Mouse (Mus musculus) megakaryocyte, embryonic 14.5 days (primary cell): ENCODE results near the gene Rras. TPM values are rescaled to one million over a fixed set of nuclear protein-coding genes. Genes with fewer than 3 reads are reported as not detected.

ENCODE experiments used
- H3K27me3 ChIP-seq: replicated peaks from 2 replicates; pipeline ENCODE3; 2012; ENCODE audit warnings: inconsistent platforms
- H3K36me3 ChIP-seq: replicated peaks from 2 replicates; pipeline ENCODE3; 2012; ENCODE audit warnings: low read length, inconsistent platforms, mixed read lengths
- H3K4me1 ChIP-seq: 2 replicates; pipeline ENCODE4 v1.6.1; 2012; ENCODE audit warnings: inconsistent platforms
- H3K4me3 ChIP-seq: replicated peaks from 2 replicates; pipeline ENCODE3; 2012; ENCODE audit warnings: moderate library complexity, mild to moderate bottlenecking, inconsistent platforms
- H3K9me3 ChIP-seq: 2 replicates; pipeline ENCODE4 v1.6.1; 2012; ENCODE audit warnings: inconsistent platforms
- FLI1 ChIP-seq: IDR thresholded peaks from 2 replicates; pipeline ENCODE4 v1.6.1; 2012; ENCODE audit warnings: low read length, inconsistent platforms, mixed read lengths
- GATA1 ChIP-seq: IDR thresholded peaks from 3 replicates; pipeline ENCODE4 v1.6.1; 2012; ENCODE audit warnings: mixed read lengths, low read length, inconsistent platforms, borderline replicate concordance
- polyA plus RNA-seq: library from polyadenylated mRNA; stranded (reverse); fragments of >175 nt; gene quantifications from 2 replicates; pipeline ENCODE4 v1.2.3, GENCODE M21; 2012; ENCODE audit warnings: low replicate concordance; ENCODE audit not compliant: insufficient read depth

The Rras gene
- 26.5 and 83.1 TPM in 2 replicates for polyA plus RNA-seq

- Histone ChIP-seq H3K4me3 (peak within 1 kb of the TSS; percentile 97), H3K27me3 (no peaks in the 10 kb centered on the region), H3K9me3 (no peaks in the 10 kb centered on the region), H3K4me1 (peaks cover 56% of the 10 kb centered on the region), H3K36me3 (peaks cover 44% of the 10 kb centered on the region)
- no peak for TF ChIP-seq FLI1
- peak; percentile 42; the same call in 1 of the 3 replicates for TF ChIP-seq GATA1
These were observed at the start of gene Rras for GRCm38 (mm10) chr7:45017242-45018061. Rras (plus strand) TSS chr7:45017961.

GRCm38 (mm10) chr7:44970231-44970691 lies 47.5 kb upstream of the Rras start:
- Histone ChIP-seq H3K27me3 (peaks cover 46% of the 10 kb centered on the region), H3K4me1 (peaks cover 48% of the 10 kb centered on the region), H3K36me3 (peaks cover 4% of the 10 kb centered on the region), H3K4me3 (peak overlapping the region; percentile 93), H3K9me3 (no peaks in the 10 kb centered on the region)
- no peak for TF ChIP-seq FLI1
- TF ChIP-seq GATA1, result no peak

- Histone ChIP-seq H3K9me3 (no peaks in the 10 kb centered on the region), H3K4me1 (peaks cover 48% of the 10 kb centered on the region), H3K4me3 (peak overlapping the region; percentile 93), H3K27me3 (peaks cover 40% of the 10 kb centered on the region), H3K36me3 (peaks cover 11% of the 10 kb centered on the region)
- TF ChIP-seq FLI1 (no peak), GATA1 (no peak)
These were observed 46.6 kb upstream of the Rras start for GRCm38 (mm10) chr7:44971142-44971541.

- Histone ChIP-seq H3K4me3 (no peak overlapping the region), H3K9me3 (no peaks in the 10 kb centered on the region), H3K27me3 (peaks cover 31% of the 10 kb centered on the region), H3K36me3 (peaks cover 36% of the 10 kb centered on the region), H3K4me1 (peaks cover 57% of the 10 kb centered on the region)
- TF ChIP-seq GATA1, result no peak
- TF ChIP-seq FLI1, result no peak
These were observed 44.2 kb upstream of the Rras start for GRCm38 (mm10) chr7:44973415-44974130.

- no peaks in the 10 kb centered on the region for H3K9me3 ChIP-seq
- peaks cover 29% of the 10 kb centered on the region for H3K27me3 ChIP-seq
- peaks cover 45% of the 10 kb centered on the region for H3K36me3 ChIP-seq
- peak within 1 kb of the TSS; percentile 83 for H3K4me3 ChIP-seq
- H3K4me1 ChIP-seq, result peaks cover 61% of the 10 kb centered on the region
- no peak for TF ChIP-seq GATA1
- TF ChIP-seq FLI1, result no peak
These were observed 43.2 kb upstream of the Rras start, which contains the start of gene Cpt1c for GRCm38 (mm10) chr7:44974383-44975116. Cpt1c (minus strand) TSS chr7:44974851.

- H3K4me3 ChIP-seq, result no peak overlapping the region
- TF ChIP-seq FLI1 (no peak), GATA1 (no peak)
- peaks cover 26% of the 10 kb centered on the region for H3K27me3 ChIP-seq
- peaks cover 56% of the 10 kb centered on the region for H3K4me1 ChIP-seq
- no peaks in the 10 kb centered on the region for H3K9me3 ChIP-seq
- peaks cover 51% of the 10 kb centered on the region for H3K36me3 ChIP-seq
These were observed 42.7 kb upstream of the Rras start for GRCm38 (mm10) chr7:44975117-44975419.

- no peak for TF ChIP-seq GATA1
- peaks cover 77% of the 10 kb centered on the region for H3K36me3 ChIP-seq
- H3K27me3 ChIP-seq, result peaks cover 7% of the 10 kb centered on the region
- peaks cover 48% of the 10 kb centered on the region for H3K4me1 ChIP-seq
- no peak overlapping the region for H3K4me3 ChIP-seq
- H3K9me3 ChIP-seq, result no peaks in the 10 kb centered on the region
These were observed 39.5 kb upstream of the Rras start for GRCm38 (mm10) chr7:44978300-44978699.

- Histone ChIP-seq H3K36me3 (peaks cover 73% of the 10 kb centered on the region), H3K4me3 (no peak overlapping the region), H3K27me3 (no peaks in the 10 kb centered on the region), H3K4me1 (peaks cover 55% of the 10 kb centered on the region), H3K9me3 (no peaks in the 10 kb centered on the region)
- no peak for TF ChIP-seq FLI1
- TF ChIP-seq GATA1, result no peak
These were observed 36.2 kb upstream of the Rras start for GRCm38 (mm10) chr7:44981539-44981938.

- Histone ChIP-seq H3K27me3 (no peaks in the 10 kb centered on the region), H3K4me3 (peak overlapping the region; percentile 78), H3K4me1 (peaks cover 54% of the 10 kb centered on the region), H3K9me3 (no peaks in the 10 kb centered on the region), H3K36me3 (peaks cover 57% of the 10 kb centered on the region)
- TF ChIP-seq GATA1 (no peak), FLI1 (no peak)
These were observed 34.7 kb upstream of the Rras start for GRCm38 (mm10) chr7:44983085-44983484.
